Mouse (Mus musculus) CH12.LX (cell line): Measurements from ENCODE around the gene Trmt112.

ENCODE experiments used
- BHLHE40 ChIP-seq: IDR thresholded peaks from 2 replicates; pipeline ENCODE4 v1.6.1; 2011; ENCODE audit warnings: mild to moderate bottlenecking, low read depth, low read length, improper control_type of control experiment
- CTCF ChIP-seq, 2 experiments: IDR thresholded peaks in 1 of 2; conservative IDR thresholded peaks in 1 of 2; 2 replicates each; pipeline ENCODE4 v1.5.1; 2011 to 2012; ENCODE audit warnings: low read depth in 2 of 2, low read length in 2 of 2, improper control_type of control experiment in 1 of 2, inconsistent platforms in 1 of 2, mild to moderate bottlenecking in 1 of 2, moderate library complexity in 1 of 2
- MAFK ChIP-seq: IDR thresholded peaks from 2 replicates; pipeline ENCODE4 v1.6.1; 2011; ENCODE audit warnings: low read length, improper control_type of control experiment; ENCODE audit not compliant: insufficient replicate concordance
- MEF2A ChIP-seq: IDR thresholded peaks from 2 replicates; pipeline ENCODE4 v1.6.1; 2014; ENCODE audit warnings: low read depth, mild to moderate bottlenecking, inconsistent platforms, low read length, improper control_type of control experiment, borderline replicate concordance
- TCF12 ChIP-seq: IDR thresholded peaks from 2 replicates; pipeline ENCODE4 v1.6.1; 2014; ENCODE audit warnings: low read depth, mild to moderate bottlenecking, inconsistent platforms, low read length, improper control_type of control experiment
- USF1 ChIP-seq: IDR thresholded peaks from 2 replicates; pipeline ENCODE4 v1.6.1; 2014; ENCODE audit warnings: low read depth, mild to moderate bottlenecking, inconsistent platforms, low read length, improper control_type of control experiment

GRCm38 (mm10) chr19:6941372-6942248 lies 32.1 kb downstream of the Trmt112 start, which contains the start of gene Bad:
- TF ChIP-seq CTCF (conservative IDR thresholded peaks at IDR 0.05 in 1 of 2, IDR thresholded peaks at IDR 0.05 in 1 of 2; ENCODE audit: low read depth in 2 of 2, low read length in 2 of 2) (no peak), BHLHE40 (no peak), MEF2A (no peak), USF1 (no peak), MAFK (no peak), TCF12 (peak; percentile 59; the same call in 1 of the 2 replicates)
